Mouse (Mus musculus) Muller cell, postnatal 12 days (primary cell): ENCODE measurements around the gene Cit.
"Not testable (repeated sequence)": the region's sequence is repeated elsewhere in the genome, so short reads cannot be mapped to it uniquely, and the experiment has no call there.

Source experiments
- DNase-seq: peaks from one replicate; pipeline ENCODE4 v3.0.0-alpha.2; 2015; ENCODE audit errors: inconsistent ontology term

The Cit gene

DNA sequence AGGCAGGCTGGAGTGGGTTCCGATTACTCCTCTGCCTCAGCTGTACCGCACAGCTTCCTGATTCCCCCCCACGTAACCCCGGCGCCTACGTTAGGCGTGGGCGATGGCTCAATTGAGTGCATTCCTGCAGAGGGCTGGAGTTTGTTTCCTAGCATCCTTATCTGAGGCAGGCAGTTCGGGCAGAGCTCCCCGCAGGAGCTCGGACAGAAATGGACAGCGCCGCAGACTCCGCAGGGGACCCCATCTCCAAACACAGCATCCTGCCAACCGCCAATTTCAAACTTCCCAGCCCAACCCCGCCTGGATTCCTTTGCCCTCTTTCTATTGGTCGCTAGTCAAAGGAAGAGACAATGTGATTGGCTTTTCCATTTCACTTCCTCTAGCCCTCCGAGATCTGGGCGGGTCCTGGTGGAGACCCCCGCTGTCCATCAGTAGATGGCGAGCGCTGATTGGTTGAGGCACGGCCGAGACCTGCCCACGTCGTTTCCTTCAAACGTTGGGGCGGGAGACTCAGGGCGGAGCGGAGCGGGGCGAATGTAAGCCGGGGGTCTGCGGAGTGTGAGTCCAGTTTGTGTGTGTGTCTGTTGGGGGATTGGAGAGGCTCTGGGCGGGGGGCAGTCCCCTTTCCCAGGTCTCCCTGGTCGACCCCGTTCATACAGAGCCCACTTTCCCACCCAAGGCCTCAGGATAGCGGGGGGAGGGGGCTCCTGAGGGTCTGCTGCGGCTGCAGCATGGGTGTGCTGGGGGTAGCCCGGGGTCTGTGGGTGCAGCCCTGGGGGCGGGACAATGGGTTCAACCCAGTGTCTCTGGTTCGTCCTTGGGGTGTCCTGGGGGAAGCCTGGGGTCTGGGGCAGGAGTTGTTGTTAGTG, at the start of gene Cit:
Gene Cit, plus strand, starts transcription at position 513 of the 869 bp plus-strand sequence.
- DNase-seq: peak; percentile 96

DNA sequence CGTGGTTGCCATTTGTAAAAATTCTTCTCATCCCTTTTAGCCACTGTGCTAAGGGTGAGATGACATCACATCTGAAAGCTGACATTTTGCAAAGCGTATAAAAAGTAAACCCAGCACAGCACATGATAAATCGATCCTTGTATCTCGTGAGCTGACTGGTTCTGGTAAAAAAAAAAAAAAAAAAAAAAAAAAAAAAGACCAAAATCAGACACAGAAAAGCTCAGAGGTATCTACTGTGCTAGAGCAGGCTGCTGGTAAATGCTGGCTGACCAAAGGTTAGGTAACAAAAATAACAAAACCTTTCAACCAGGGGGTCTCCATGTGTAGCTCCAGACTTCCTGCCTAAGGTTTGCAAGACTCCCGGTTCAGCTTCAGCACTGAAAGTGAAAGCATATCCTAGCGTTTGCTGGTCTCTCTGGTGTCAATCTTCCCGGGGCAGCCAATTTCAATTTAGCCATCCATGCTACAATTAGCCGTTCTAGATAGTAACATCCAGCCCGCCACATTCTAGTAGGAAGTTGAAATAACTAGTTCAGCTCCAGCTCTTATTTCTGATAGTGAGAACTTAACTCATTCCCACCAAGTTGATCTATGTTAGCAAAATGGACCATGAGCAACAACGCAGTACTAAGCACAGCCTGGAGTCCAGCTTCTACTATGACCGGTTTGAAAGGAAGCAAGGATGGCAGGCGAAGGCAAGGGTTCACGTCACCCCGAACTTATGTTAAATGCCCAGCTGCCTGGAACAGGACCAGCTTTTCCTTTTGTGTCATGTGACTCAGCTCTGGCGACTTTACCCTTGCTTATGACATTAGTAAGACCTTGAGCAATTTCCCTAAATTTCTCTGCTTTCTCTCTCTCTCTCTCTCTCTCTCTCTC, 45.8 kb upstream of the Cit start:
- DNase-seq: peak; percentile 29

DNA sequence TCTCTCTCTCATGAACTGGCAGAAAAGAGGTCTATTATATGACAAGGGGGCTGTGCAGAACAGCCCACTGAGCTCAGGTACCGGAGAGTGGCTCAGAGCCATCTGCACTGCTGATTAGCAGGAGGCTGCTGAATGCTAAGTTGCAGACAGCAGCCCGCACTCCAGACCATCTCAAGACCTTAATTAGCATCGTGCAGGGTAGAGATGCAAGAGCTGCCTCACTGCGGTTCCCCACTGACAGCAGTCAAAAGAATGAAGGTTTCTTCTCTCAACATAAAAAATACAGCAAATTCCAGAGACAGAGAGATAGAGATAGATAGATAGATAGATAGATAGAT, 45.2 kb upstream of the Cit start:
- DNase-seq: no peak

DNA sequence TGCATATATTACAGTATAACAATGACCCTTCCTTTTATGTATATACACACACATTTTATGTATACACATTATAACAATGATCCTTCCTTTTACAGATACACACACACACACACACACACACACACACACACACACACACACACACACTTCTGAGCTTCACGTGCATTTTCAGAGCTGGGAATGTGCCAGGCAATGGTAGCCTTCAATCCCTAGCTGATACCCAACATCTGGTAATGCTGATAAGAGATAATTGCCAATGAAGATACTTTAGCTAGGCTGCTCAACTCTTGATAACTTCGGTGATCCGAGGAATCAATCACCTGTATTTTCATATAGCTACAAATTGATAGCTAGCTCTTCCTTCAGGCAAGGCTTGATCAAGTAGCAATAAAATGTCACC, 32.8 kb upstream of the Cit start:
- DNase-seq: no peak

DNA sequence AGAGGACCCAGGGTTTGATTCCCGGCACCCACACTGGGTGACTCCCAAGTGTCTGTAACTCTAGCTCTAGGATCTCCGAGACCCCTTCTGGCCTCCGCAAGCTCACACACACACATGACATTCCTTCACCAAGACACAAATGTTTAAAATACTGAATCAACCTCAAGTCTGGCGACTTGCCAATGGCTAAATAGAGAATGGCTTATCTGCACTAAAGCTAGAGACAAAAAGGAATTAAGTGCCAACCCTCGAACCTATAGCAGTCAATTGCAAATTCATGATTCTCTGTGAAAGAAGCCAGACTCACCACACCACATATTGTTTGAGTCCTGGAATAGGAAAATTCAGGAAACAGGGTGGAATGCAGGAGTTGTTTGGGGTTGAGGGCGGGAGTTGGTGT, 28.1 kb upstream of the Cit start:
- peak; percentile 6 for DNase-seq

DNA sequence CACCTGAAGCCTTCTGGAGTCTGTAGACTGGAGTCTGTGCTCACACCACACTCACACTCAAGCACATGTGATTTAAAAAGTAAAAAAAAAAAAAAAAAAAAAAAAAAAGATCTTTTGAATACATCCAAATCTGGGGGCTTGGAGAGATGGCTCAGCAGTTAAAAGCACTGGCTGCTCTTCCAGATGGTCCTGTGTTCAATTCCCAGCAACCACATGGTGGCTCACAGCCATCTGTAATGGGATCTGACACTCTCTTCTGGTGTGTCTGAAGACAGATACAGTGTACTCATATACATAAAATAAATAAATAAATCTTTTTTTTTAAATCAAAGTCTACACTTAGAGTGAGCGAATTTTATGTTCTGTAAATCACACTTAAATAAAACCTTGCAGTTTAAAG, 27.4 kb upstream of the Cit start:
- DNase-seq: not testable (repeated sequence)

DNA sequence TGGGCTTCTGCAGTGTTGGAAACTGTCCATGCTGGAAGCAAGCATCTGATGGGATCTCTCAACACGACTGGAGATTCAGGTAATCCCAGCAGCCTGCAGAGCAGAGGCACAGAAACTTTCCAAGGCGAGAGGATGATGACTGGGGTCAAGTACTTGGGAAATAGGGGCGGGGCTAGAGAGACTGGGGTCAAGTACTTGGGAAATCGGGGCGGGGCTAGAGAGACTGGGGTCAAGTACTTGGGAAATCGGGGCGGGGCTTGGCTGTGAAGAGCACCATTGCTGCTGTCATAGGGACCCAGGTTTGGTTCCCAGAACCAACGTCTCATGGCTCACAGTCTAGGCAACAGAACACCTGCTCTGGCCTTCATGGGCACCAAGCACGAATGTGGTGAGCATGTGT, 25.1 kb upstream of the Cit start:
- DNase-seq: no peak

DNA sequence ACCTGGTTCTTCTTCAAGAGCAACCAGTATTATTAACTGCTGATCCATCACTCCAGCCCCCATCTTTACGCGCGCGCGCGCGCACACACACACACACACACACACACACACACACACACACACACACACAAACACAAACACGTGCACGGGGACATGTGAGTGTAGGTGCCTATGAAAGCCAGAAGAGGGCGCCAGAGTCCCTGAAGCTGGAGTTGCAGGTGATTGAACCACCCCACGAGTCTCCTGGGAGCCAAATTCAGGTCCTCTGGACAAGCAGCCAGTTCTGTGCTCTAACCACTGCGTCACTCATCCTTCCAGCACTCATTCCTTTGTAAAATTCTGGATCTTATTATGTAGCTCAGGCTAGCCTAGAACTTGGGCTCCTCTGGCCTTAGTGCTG, 23.9 kb upstream of the Cit start:
- no peak for DNase-seq

DNA sequence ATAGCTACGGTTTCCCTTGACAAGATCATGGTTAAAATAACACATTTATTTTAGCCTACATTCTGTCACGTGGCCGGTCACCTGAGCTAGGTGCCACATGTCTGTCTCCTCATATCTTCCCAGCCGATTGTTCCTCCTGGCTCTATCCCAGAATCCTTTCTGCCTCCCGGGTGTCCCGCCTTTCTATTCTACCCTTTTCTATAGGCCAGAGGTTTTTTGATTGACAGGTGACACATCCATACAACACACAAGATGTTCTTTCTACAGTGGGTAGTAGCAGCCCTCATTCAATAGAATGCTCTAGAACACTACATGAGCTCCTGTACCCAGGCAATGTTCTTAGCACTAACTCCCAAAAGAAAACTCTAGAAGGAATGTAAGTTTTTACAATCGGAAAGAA, 23.2 kb upstream of the Cit start:
- no peak for DNase-seq

DNA sequence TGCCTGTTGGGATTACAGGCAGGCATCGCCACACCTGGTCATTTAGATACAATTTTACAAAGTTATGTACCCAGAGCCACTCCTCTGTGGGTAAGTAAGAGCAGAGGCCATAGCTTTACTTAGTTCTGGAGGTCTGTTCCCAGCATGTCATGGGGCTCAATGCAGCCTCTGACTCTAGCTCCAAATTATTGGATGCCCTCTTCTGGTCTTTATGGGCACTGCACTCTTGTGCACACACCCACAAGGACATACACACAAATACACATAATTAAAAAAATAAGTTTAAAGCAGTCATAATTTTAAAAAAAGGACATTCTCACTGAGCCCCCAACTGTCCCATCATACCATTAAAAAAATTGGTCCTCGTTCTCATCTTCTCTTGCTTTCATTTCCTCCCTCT, 12.3 kb upstream of the Cit start:
- DNase-seq: no peak

DNA sequence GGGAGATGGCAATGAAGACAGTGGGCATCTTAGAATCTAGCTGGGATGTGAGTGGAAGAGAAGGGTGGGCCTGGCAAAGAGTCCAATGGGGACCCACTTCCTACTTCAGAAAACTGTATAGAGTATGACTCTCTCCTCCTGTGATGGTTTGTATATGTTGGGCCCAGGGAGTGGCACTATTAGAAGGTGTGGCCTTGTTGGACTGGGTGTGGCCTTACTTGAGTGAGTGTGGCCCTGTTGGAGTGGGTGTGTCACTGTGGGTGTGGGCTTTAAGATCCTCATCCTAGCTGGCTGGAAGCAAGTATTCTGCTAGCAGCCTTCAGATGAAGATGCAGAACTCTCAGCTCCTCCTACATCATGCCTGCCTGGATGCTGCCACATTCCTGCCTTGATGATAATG, 11.3 kb upstream of the Cit start:
- not testable (repeated sequence) for DNase-seq

DNA sequence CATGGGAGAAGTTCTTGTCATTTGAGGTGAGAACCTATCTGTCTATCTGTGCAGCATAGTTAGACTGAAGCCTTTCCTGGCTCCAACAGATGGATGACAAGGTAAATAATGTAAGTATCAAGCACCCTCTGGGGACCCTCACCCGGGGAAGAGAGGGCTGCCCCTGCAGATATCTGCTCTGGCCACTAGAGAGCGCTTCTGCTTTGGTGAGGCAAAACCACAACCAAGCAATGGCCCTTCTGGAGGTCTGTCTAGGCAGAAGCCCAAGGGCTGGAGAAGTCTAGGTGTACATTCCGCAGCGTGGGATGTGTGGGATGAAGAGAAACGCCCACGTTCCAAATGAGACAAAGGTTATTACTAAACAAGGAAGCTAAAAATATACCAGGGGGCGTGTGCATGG, 9.8 kb upstream of the Cit start:
- no peak for DNase-seq

DNA sequence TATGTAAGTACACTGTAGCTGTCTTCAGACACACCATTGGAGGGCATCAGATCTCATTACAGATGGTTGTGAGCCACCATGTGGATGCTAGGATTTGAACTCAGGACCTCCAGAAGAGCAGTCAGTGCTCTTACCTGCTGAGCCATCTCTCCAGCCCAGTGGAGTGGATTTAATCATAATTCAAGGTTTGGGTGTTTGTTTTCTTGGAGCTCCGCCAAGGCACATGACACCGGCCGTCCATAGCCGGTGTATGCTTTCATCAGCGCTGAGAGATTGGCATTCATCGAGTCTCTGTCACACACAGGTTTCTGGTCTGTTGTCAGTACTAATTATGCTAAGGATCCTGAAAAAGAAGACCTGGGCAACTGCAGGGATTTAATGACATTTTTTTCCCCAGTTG, 7.0 kb upstream of the Cit start:
- no peak for DNase-seq

DNA sequence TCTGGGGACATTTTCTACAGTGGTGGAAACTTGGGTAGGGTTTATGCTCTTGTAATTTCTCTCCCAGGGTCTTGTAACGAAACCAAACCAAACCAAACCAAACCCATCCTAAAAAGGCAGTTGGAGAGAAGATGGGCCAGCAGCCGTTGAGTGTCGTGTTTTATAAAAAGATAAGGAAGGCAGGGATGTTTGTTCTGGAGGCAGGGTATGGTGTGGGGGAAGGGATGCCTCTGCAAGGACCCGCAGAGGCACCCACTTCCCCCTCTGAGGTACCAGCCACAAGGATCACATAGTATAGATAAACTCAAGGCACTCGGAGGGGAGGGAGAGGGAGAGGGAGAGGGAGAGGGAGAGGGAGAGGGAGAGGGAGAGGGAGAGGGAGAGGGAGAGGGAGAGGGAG, 4.6 kb upstream of the Cit start:
- no peak for DNase-seq

DNA sequence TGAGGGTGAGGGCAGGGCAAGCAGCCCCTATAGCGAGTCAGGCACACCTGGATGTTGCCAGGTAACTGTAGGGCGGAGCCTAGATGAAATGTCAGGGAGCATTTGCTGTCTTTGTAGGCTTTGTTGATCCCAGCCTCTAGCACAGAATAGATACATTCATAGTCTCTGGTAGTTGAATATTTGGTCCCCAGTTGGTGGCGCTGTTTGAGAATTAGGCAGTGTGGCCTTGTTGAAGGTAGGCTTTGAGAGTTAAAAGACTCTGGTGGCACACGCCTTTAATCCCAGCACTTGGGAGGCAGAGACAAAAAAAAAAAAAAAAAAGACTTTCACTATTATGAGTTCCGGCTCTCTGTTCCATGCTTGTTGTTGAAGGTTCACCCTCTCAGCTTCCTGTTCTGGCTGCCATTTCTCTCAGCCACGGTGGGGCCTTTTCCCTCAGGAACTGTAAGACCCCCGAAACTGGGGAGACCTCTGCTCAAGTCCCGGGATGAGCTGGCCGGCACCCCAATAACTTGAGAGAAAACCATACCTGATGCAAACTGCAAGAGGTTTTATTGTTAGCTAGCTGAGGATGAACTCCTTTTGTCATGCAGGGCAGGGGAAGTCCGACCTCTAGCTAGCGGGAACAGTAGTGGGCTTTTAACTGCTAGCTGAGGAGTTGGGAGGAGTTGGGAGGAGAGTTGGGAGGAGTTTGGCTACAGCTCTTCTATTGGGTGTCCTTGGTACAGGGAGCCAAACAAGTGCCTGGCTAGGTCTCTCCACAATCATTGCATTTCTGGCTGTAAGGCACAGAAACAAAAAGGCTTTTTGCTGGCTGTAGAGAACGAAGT, 3.9 kb upstream of the Cit start:
- no peak for DNase-seq

DNA sequence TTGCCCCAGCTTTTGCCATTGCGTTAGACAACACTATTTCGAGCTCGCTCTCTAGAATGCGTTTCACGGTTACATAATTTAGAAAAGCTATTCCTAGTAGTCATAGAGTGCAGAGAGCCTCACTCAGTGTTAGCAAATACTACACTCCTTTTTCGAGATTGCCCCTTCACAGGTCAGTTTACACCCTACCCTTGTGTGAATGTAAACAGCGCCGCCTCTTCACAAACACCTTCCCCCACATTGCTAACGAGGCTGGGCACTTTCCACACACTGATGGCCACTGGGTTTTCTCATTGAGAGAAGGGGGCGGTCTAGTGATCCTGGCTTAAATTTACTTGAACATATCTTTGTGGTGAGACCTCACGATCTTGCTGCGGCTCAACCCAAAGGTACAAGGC, 711 bp upstream of the Cit start:
- no peak for DNase-seq

DNA sequence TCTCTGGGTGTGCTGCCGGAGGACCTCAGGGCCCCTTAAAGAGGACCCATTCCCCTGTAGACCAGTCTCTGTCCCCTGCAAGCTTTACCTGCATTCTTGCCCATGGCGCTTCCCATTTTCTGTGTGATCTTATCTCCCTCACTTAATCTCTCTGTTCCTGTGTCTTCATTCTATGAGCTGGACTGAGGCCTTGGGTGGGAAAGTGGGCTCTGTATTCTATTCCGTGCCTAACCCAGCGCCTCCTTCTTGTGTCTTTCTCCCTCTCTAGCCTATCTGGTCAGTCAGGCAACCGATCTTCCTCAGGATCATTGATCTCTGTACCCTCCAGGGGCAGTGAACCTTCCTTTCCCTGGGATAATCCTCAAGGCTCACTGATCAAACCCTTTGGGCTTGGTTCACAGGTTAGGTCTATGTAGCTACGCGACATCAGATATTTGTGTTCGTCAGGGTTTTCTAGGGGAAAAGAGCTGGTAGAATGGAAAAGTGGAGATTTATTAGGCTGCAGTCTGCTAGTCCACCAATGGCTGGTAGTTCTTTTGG, 627 bp downstream of the Cit start:
- DNase-seq: no peak

DNA sequence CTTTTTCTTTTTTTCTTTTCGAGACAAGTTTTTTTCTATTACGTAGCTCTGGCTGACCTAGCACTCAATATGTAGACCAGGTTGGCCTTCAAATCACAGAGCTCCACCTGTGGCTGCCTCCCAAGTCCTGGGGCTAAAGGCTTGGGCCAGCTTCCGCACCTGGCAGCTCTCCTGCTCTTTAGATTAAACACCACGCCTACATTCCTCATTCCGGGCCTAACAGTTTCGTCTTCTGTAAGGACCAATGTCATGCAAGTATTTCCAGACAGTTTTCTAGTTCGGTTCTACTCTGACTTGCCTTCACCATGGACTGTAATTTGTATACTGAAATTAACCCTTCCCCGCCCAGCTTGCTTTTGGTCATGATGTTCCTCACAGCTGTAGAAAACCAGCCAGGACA, 2.1 kb downstream of the Cit start:
- DNase-seq: no peak

DNA sequence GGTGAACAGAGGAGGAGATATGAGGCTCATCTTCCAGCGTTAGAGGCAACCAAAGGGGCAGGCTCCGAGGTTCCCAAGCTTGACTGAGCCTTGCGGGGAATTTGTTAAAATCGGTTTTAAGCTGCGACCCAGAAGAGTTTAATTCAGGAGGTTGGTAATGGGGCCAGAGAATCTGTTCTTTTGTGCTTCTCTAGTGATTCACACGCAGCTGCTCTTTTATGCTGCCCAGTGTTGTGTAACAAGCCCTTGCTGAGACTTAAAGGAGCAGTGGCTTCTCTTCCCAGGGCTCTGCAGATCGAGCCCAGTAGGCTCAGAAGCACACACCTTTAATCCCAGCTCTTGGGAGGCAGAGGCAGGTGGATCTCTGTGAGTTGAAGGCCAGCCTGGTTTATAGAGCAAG, 3.4 kb downstream of the Cit start:
- DNase-seq: peak; percentile 85

DNA sequence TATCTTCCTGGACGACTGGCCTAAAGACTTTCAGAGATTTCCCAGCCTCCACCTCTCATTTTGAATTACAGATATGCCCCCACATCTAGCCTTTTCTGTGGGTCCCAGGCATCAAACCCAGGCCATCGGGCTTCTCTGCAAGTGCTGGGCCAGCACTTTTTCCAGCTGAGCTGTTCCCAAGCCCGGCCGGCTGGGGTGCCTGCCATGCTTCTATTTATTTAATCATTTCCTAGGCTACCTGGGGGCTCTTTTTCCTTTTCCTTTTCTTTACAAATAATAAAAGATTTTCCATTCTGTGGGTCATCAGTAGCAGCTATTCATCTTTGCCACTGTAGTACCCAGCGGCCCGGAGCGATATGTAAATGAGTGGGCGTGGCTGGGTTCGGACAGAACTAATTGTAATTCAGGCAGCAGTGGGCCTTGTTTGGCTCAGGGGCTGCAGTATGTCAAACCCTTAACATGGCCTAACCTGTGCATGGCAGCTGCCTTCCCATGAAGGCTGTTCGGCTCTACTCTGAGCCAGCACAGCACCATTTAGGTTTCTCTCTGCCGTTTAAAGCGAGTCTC, 4.3 kb downstream of the Cit start:
- peak; percentile 24 for DNase-seq

DNA sequence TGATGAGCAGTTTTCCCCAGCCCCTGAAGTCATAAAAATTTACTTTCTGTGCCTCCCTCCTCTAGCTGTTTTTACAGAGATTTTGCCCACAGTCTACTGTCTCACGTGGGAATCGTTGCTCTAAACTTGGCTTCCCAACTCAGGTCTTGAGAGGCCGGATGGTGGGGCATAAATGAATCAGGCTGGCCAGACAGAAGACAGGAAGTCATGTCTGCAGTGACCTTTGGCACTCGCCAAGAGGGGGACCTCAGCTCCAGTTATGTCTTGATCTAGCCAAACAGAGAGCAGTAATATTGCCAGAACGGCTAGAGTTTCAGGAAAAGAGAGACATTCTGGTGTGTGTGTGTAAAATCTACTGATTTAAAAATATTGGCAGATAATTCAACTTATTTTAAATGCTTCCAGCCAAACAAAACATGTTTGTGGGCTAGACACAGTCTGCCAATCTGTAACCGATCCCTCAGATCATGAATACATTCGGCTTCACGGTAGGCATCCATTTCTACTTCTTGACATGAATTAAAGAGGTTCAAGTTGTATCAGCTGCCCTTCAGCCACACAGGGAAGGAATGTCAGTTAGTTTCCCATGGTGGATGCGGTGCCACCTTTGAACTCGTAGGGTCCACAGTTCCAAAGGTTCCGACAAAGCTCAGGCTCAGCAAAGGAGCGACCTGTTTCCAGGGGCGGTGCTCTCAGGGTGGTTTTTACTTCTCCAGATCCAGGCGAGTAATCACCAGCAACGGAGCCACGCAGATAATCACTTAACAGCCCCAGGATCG, 5.4 kb downstream of the Cit start:
- no peak for DNase-seq
